Mouse (Mus musculus) ES-E14 (cell line): ENCODE measurements around the gene Clmn.

Experiments used
- HCFC1 ChIP-seq: IDR thresholded peaks from 2 replicates; pipeline ENCODE4 v1.6.1; 2012; ENCODE audit warnings: low read length, inconsistent platforms, borderline replicate concordance; ENCODE audit not compliant: insufficient read depth
- ZNF384 ChIP-seq: IDR thresholded peaks from 2 replicates; pipeline ENCODE4 v1.6.1; 2012; ENCODE audit warnings: low read depth, low read length, inconsistent platforms

DNA sequence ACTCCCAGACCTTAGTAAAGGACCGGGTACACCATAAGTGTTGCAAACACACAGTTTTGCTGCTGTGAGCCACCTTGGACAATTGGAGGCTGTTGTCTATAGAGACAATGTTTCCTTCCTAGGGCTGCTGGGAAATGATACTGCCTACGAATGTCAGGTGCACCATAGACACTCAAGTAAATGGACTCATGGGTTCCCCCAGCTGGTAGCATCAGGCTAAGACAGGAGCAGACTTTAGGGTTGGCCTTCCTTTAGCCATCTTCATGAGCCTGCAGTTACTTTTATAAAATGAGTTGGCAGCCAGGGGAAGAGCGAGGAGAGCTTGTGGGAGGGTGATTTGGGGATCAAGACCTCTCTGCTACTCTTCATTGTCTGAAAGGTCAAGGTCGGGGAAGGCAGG is 52.2 kb downstream of the Clmn start:
- TF ChIP-seq ZNF384, result no peak
- no peak for TF ChIP-seq HCFC1
